Mouse (Mus musculus): ENCODE data around the gene Epha7.

Gene Epha7

GRCm38 (mm10) chr4:28812691-28813289, at the start of gene Epha7:
Gene Epha7, plus strand, starts transcription at chr4:28813131.
- DNase-seq (ENCODE audit: low read depth, low spot score): peak; percentile 87

GRCm38 (mm10) chr4:28783961-28784360, 29.0 kb upstream of the Epha7 start:
- DNase-seq (ENCODE audit: low read depth, low spot score): no peak

- DNase-seq (ENCODE audit: low read depth, low spot score): no peak
Measured at GRCm38 (mm10) chr4:28808800-28809199, 4.1 kb upstream of the Epha7 start.

- DNase-seq (ENCODE audit: low read depth, low spot score): no peak
Measured at GRCm38 (mm10) chr4:28809703-28810102, 3.2 kb upstream of the Epha7 start.

GRCm38 (mm10) chr4:28813551-28814475, 882 bp downstream of the Epha7 start:
- DNase-seq (ENCODE audit: low read depth, low spot score): peak; percentile 7

- no peak for DNase-seq (ENCODE audit: low read depth, low spot score)
Measured at GRCm38 (mm10) chr4:28814476-28814815, 1.5 kb downstream of the Epha7 start.

- DNase-seq (ENCODE audit: low read depth, low spot score): peak; percentile 40
Measured at GRCm38 (mm10) chr4:28814816-28815620, 2.1 kb downstream of the Epha7 start.

- no peak for DNase-seq (ENCODE audit: low read depth, low spot score)
Measured at GRCm38 (mm10) chr4:28815621-28815920, 2.6 kb downstream of the Epha7 start.

GRCm38 (mm10) chr4:28823616-28824015, 10.7 kb downstream of the Epha7 start:
- no peak for DNase-seq (ENCODE audit: low read depth, low spot score)

- no peak for DNase-seq (ENCODE audit: low read depth, low spot score)
Measured at GRCm38 (mm10) chr4:28824616-28825015, 11.7 kb downstream of the Epha7 start.

GRCm38 (mm10) chr4:28837669-28838068, 24.7 kb downstream of the Epha7 start:
- no peak for DNase-seq (ENCODE audit: low read depth, low spot score)

- DNase-seq (ENCODE audit: low read depth, low spot score): no peak
Measured at GRCm38 (mm10) chr4:28846311-28846710, 33.4 kb downstream of the Epha7 start.

- no peak for DNase-seq (ENCODE audit: low read depth, low spot score)
Measured at GRCm38 (mm10) chr4:28850388-28850787, 37.5 kb downstream of the Epha7 start.

- DNase-seq (ENCODE audit: low read depth, low spot score): no peak
Measured at GRCm38 (mm10) chr4:28862845-28863666, 50.1 kb downstream of the Epha7 start.

- no peak for DNase-seq (ENCODE audit: low read depth, low spot score)
Measured at GRCm38 (mm10) chr4:28866411-28866810, 53.5 kb downstream of the Epha7 start.

GRCm38 (mm10) chr4:28871615-28872014, 58.7 kb downstream of the Epha7 start:
- no peak for DNase-seq (ENCODE audit: low read depth, low spot score)

- no peak for DNase-seq (ENCODE audit: low read depth, low spot score)
Measured at GRCm38 (mm10) chr4:28881271-28882044, 68.5 kb downstream of the Epha7 start.

GRCm38 (mm10) chr4:28889630-28890029, 76.7 kb downstream of the Epha7 start:
- DNase-seq (ENCODE audit: low read depth, low spot score): no peak

- no peak for DNase-seq (ENCODE audit: low read depth, low spot score)
Measured at GRCm38 (mm10) chr4:28890102-28890501, 77.2 kb downstream of the Epha7 start.

- DNase-seq (ENCODE audit: low read depth, low spot score): no peak
Measured at GRCm38 (mm10) chr4:28895480-28895879, 82.5 kb downstream of the Epha7 start.

- DNase-seq (ENCODE audit: low read depth, low spot score): no peak
Measured at GRCm38 (mm10) chr4:28899373-28899772, 86.4 kb downstream of the Epha7 start.
